Comparison of ENCODE assay signal across 35 mouse cellular contexts in the genomic region with DNA sequence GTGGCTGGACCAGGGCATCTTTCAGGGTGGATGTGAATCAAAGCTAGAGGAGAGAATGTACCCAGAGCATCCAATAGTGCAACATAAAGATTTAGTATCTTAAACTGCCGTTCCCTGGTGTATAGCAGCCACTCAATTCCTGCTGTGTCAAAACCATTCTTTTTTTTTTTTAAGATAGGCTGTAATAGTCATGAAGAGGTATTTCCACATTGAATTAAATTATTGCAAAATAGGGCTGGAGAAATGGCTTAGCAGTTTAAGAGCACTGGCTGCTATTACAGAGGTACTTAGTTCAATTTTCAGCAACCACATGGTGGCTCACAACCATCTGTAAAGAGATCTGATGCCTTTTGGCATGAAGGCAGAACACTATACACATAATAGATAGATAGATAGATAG.
"Had no signal": no experiment of that assay in that cellular context is flagged by ENCODE, and none has a peak within 500 bp of the region (broad histone marks: within the 10 kb centered on the region; RNA-seq: fewer than 3 reads in every experiment).

No protein-coding gene starts in this region.

- H3K9ac ChIP-seq: heart, embryonic 12.5 days; heart, embryonic 13.5 days; heart, embryonic 15.5 days; hindbrain, embryonic 12.5 days; hindbrain, embryonic 13.5 days; hindbrain, embryonic 14.5 days; hindbrain, embryonic 15.5 days; intestine, embryonic 15.5 days; kidney, embryonic 15.5 days had no signal

- H3K4me2 ChIP-seq: heart, embryonic 11.5 days; heart, embryonic 12.5 days; heart, embryonic 13.5 days; heart, embryonic 15.5 days; hindbrain, embryonic 12.5 days; hindbrain, embryonic 13.5 days; hindbrain, embryonic 14.5 days; hindbrain, embryonic 15.5 days; intestine, embryonic 15.5 days; kidney, embryonic 15.5 days had no signal

- DNase-seq: heart, adult 2 months; heart, postnatal 10 days; heart, postnatal 14 days; heart, postnatal 36 days; heart, postnatal 4 days; kidney, adult 11 months; kidney, adult 18-20 months; kidney, adult 2 months; kidney, adult 8-10 months; kidney, adult 9 months; kidney, postnatal 10 days; kidney, postnatal 14 days; kidney, postnatal 25 days; kidney, postnatal 36 days; kidney, postnatal 4 days; layer of hippocampus, adult 9-11 months had no signal

- H3K36me3 ChIP-seq: heart, embryonic 10.5 days; heart, embryonic 12.5 days; heart, embryonic 13.5 days; heart, embryonic 15.5 days; hindbrain, embryonic 10.5 days; hindbrain, embryonic 12.5 days; hindbrain, embryonic 13.5 days; hindbrain, embryonic 15.5 days; intestine, embryonic 15.5 days; kidney, embryonic 15.5 days had no signal

- H3K4me1 ChIP-seq: heart, embryonic 10.5 days; heart, embryonic 12.5 days; heart, embryonic 13.5 days; heart, embryonic 15.5 days; hindbrain, embryonic 10.5 days; hindbrain, embryonic 12.5 days; hindbrain, embryonic 13.5 days; hindbrain, embryonic 15.5 days; intestine, embryonic 15.5 days; kidney, embryonic 15.5 days had no signal

- H3K27ac ChIP-seq: heart, adult 2 months; heart, embryonic 10.5 days; heart, embryonic 13.5 days; heart, embryonic 15.5 days; hindbrain, embryonic 10.5 days; hindbrain, embryonic 12.5 days; hindbrain, embryonic 13.5 days; hindbrain, embryonic 14.5 days; hindbrain, embryonic 15.5 days; hindbrain, postnatal 0 days; intestine, embryonic 15.5 days; kidney, embryonic 15.5 days; kidney, postnatal 0 days; layer of hippocampus, adult 2 months had no signal

- H3K9me3 ChIP-seq: heart, embryonic 10.5 days; heart, embryonic 12.5 days; heart, embryonic 13.5 days; heart, embryonic 15.5 days; hindbrain, embryonic 10.5 days; hindbrain, embryonic 12.5 days; hindbrain, embryonic 13.5 days; hindbrain, embryonic 15.5 days; intestine, embryonic 15.5 days; kidney, embryonic 15.5 days had no signal

- H3K4me3 ChIP-seq: heart, adult 2 months; heart, embryonic 10.5 days; heart, embryonic 12.5 days; heart, embryonic 13.5 days; heart, embryonic 15.5 days; hindbrain, embryonic 10.5 days; hindbrain, embryonic 12.5 days; hindbrain, embryonic 13.5 days; hindbrain, embryonic 15.5 days; intestine, embryonic 15.5 days; kidney, embryonic 15.5 days; layer of hippocampus, adult 2 months had no signal

- H3K27me3 ChIP-seq: heart, embryonic 12.5 days; heart, embryonic 13.5 days; heart, embryonic 15.5 days; hindbrain, embryonic 12.5 days; hindbrain, embryonic 13.5 days; hindbrain, embryonic 15.5 days; intestine, embryonic 15.5 days; kidney, embryonic 15.5 days had no signal

- ATAC-seq: hindbrain, embryonic 16.5 days; hindbrain, postnatal 0 days; inflammation-experienced regulatory T-cells, adult 6 months; intestine, embryonic 15.5 days; intestine, embryonic 16.5 days; intestine, postnatal 0 days had no signal
